7 mouse cellular contexts compared by ENCODE assay signal in the genomic region with DNA sequence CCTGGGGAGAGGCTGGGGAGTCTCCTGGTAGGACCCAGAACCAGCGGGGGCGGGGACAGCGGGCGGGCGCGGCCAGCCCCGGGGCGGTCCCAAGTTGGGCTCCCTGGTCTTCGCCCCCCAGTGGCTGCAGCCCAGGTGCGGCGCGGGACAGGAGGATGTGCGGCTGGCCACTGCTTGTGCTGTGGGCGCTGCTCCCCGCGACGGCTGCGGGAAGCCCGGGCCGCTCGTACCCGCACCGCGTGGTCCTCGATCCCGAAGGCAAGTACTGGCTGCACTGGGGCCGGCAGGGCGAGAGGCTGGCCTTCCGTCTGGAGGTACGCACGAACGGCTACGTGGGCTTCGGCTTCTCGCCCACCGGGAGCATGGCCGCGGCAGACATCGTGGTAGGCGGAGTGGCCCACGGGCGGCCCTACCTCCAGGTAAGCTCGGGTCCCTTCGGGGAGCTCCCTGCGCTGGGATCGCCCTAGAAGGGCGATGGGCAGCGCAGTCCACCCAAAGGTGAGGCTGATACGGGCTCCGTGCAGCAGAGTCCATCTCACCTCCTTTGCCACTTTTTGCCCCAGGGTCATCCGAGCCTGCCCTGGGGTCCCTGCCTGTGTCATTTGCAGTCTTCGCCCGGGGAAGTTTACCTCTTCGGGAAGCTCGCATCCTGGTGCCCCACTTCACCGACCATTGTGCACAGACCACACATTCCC. TPM values are rescaled to one million over a fixed set of nuclear protein-coding genes. Genes with fewer than 3 reads are reported as not detected.
DNase-seq lines count a peak whose midpoint lies in the region; ATAC-seq and TF ChIP-seq lines count a peak whose summit lies in the region.

A gene (plus strand): TSS at position 69 of the 695 bp plus-strand sequence.

- H3K27me3 ChIP-seq in thymus, adult 2 months (ENCODE audit: control insufficient read depth, insufficient read depth, low read length) = no peaks in the 10 kb centered on the region; the same call in 1 of the 2 replicates
- peaks cover 30% of the 10 kb centered on the region for H3K27me3 ChIP-seq in embryonic facial prominence, embryonic 12.5 days
- peaks cover 15% of the 10 kb centered on the region for H3K27me3 ChIP-seq in hindbrain, embryonic 11.5 days (ENCODE audit: control insufficient read depth, insufficient read depth, low read length)
- H3K27me3 ChIP-seq in midbrain, embryonic 15.5 days (replicated peaks) = peaks cover 21% of the 10 kb centered on the region

- WGBS in thymus, adult 2 months = 4% methylated on average over 55 of the region's 56 CpGs
- WGBS in embryonic facial prominence, embryonic 12.5 days = 1% methylated on average over 56 of the region's 56 CpGs
- WGBS in hindbrain, embryonic 11.5 days = under 1% methylated on average over 55 of the region's 56 CpGs
- under 1% methylated on average over 56 of the region's 56 CpGs for WGBS in midbrain, embryonic 15.5 days

- no peak for TF ChIP-seq CTCF in thymus, adult 2 months (IDR thresholded peaks at IDR 0.05; ENCODE audit: borderline replicate concordance, control insufficient read depth, extremely low read depth, insufficient read depth, low read length, poor library complexity)

- no peak within 1 kb of the TSS for H3K27ac ChIP-seq in thymus, adult 2 months (ENCODE audit: control insufficient read depth, insufficient read depth, low read length)
- no peak within 1 kb of the TSS; the same call in 1 of the 2 replicates for H3K27ac ChIP-seq in embryonic facial prominence, embryonic 12.5 days
- no peak within 1 kb of the TSS for H3K27ac ChIP-seq in hindbrain, embryonic 11.5 days (ENCODE audit: low read depth, low read length)
- H3K27ac ChIP-seq in midbrain, embryonic 15.5 days = no peak within 1 kb of the TSS

- no peak within 1 kb of the TSS for H3K4me3 ChIP-seq in thymus, adult 2 months (ENCODE audit: control insufficient read depth, insufficient read depth, low read length)
- H3K4me3 ChIP-seq in embryonic facial prominence, embryonic 12.5 days = peak within 1 kb of the TSS; percentile 47
- peak within 1 kb of the TSS; percentile 51 for H3K4me3 ChIP-seq in hindbrain, embryonic 11.5 days (ENCODE audit: low read depth, low read length)
- H3K4me3 ChIP-seq in midbrain, embryonic 15.5 days = peak within 1 kb of the TSS; percentile 49

- H3K9ac ChIP-seq in embryonic facial prominence, embryonic 12.5 days = peak within 1 kb of the TSS; percentile 49
- H3K9ac ChIP-seq in hindbrain, embryonic 11.5 days (ENCODE audit: low read depth, low read length) = peak within 1 kb of the TSS; percentile 60
- peak within 1 kb of the TSS; percentile 42 for H3K9ac ChIP-seq in midbrain, embryonic 15.5 days

- no peaks in the 10 kb centered on the region for H3K9me3 ChIP-seq in embryonic facial prominence, embryonic 12.5 days
- H3K9me3 ChIP-seq in hindbrain, embryonic 11.5 days (ENCODE audit: control insufficient read depth, low read length) = no peaks in the 10 kb centered on the region
- H3K9me3 ChIP-seq in midbrain, embryonic 15.5 days = no peaks in the 10 kb centered on the region

- peak within 1 kb of the TSS; percentile 84 for H3K4me2 ChIP-seq in embryonic facial prominence, embryonic 12.5 days (replicated peaks)
- peak within 1 kb of the TSS; percentile 92 for H3K4me2 ChIP-seq in hindbrain, embryonic 11.5 days (replicated peaks; ENCODE audit: low read depth, low read length)
- peak within 1 kb of the TSS; percentile 95 for H3K4me2 ChIP-seq in midbrain, embryonic 15.5 days

- DNase-seq in thymus, adult 2 months = peak; percentile 17
- no peak for DNase-seq in thymus, postnatal 0 days (ENCODE audit: low spot score)
- peak; percentile 65 for DNase-seq in hindbrain, embryonic 11.5 days (ENCODE audit: low spot score)
- peak; percentile 36 for DNase-seq in liver
- peak; percentile 26 for DNase-seq in urinary bladder, postnatal 25 days (ENCODE audit: low spot score)

- H3K4me1 ChIP-seq in thymus, adult 2 months (replicated peaks; ENCODE audit: control insufficient read depth, insufficient read depth, low read length) = no peaks in the 10 kb centered on the region; the same call in 1 of the 2 replicates
- H3K4me1 ChIP-seq in embryonic facial prominence, embryonic 12.5 days = 0 out of 2 replicates have a peak, but pooled peaks cover 6% of the 10 kb centered on the region
- 0 out of 2 replicates have a peak, but pooled peaks cover 3% of the 10 kb centered on the region for H3K4me1 ChIP-seq in hindbrain, embryonic 11.5 days (replicated peaks; ENCODE audit: control insufficient read depth, insufficient read depth, low read length)
- H3K4me1 ChIP-seq in midbrain, embryonic 15.5 days = peaks cover 12% of the 10 kb centered on the region

- no peak for TF ChIP-seq POLR2A in thymus, adult 2 months (IDR thresholded peaks at IDR 0.05; ENCODE audit: control insufficient read depth, extremely low read depth, insufficient read depth, low read length, poor library complexity)

- no peaks in the 10 kb centered on the region for H3K36me3 ChIP-seq in thymus, adult 2 months (ENCODE audit: control insufficient read depth, insufficient read depth, low read length)
- no peaks in the 10 kb centered on the region for H3K36me3 ChIP-seq in embryonic facial prominence, embryonic 12.5 days
- no peaks in the 10 kb centered on the region for H3K36me3 ChIP-seq in hindbrain, embryonic 11.5 days (ENCODE audit: control insufficient read depth, insufficient read depth, low read length)
- H3K36me3 ChIP-seq in midbrain, embryonic 15.5 days (replicated peaks) = no peaks in the 10 kb centered on the region

- peak; percentile 68 for ATAC-seq in embryonic facial prominence, embryonic 12.5 days (ENCODE audit: insufficient number of reproducible peaks, insufficient read depth, low FRiP score, low TSS enrichment)
- peak; percentile 79 for ATAC-seq in hindbrain, embryonic 11.5 days (ENCODE audit: low FRiP score)
- ATAC-seq in midbrain, embryonic 15.5 days (replicated peaks) = peak; percentile 83

RNA-seq across cellular contexts. Expression of the gene that starts here (rescaled TPM):
- polyA plus RNA-seq in thymus, adult 2 months (2012; rRNA removed) = 0.59 and 2.3 TPM in 2 replicates
- 0.96 and 1.2 TPM in 2 replicates for polyA plus RNA-seq in thymus, postnatal 0 days (2015; fragmentation: Nextera tagmentation; extraction: Ambion mirVana)
- polyA plus RNA-seq in embryonic facial prominence, embryonic 12.5 days (2016; fragmentation: Nextera tagmentation; extraction: Ambion mirVana) = 23.4 and 24.0 TPM in 2 replicates
- 18.3 and 20.2 TPM in 2 replicates for polyA plus RNA-seq in hindbrain, embryonic 11.5 days (2014; fragmentation: Nextera tagmentation; extraction: Ambion mirVana)
- 1.2 and 1.8 TPM in 2 replicates for polyA plus RNA-seq in midbrain, embryonic 15.5 days (2015; fragmentation: Nextera tagmentation; extraction: Ambion mirVana)
